Comparison of ENCODE assay signal across 18 mouse cellular contexts in the genomic region with DNA sequence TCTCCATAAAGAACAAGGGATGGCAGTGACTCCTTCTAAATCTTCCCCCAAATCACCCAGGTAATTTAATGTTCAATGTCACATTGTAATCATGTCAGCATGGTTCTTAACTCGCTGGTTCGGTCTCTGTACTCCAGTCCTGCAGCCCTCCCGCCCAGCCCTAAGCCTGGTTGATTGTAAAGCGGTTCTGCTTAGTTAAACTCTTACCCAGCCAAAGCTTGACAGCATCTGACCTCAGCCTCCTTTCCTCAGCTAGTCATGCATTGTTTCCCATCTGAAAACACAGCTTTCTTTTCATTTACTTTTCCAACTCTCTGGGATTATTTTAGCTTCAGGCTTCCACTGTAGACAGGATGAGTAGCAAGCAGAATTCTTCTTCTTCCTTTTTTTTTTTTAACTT.
"Had no signal": no experiment of that assay in that cellular context is flagged by ENCODE, and none has a peak within 500 bp of the region (broad histone marks: within the 10 kb centered on the region; RNA-seq: fewer than 3 reads in every experiment).

No protein-coding gene starts in this region.

- ATAC-seq: midbrain, embryonic 16.5 days had no signal

- H3K27ac ChIP-seq: midbrain, embryonic 10.5 days; midbrain, embryonic 12.5 days; neural tube, embryonic 13.5 days; neural tube, embryonic 15.5 days had no signal

- H3K36me3 ChIP-seq: midbrain, embryonic 10.5 days; midbrain, embryonic 12.5 days; neural tube, embryonic 13.5 days; neural tube, embryonic 15.5 days had no signal

- H3K9me3 ChIP-seq: midbrain, embryonic 10.5 days; midbrain, embryonic 12.5 days; neural tube, embryonic 13.5 days; neural tube, embryonic 15.5 days had no signal

- H3K4me3 ChIP-seq: midbrain, embryonic 10.5 days; midbrain, embryonic 12.5 days; myocyte; neural tube, embryonic 13.5 days; neural tube, embryonic 15.5 days had no signal

- H3K4me2 ChIP-seq: lung, embryonic 14.5 days; midbrain, embryonic 12.5 days; neural tube, embryonic 13.5 days; neural tube, embryonic 15.5 days had no signal

- DNase-seq: lung, embryonic 14.5 days; lung, postnatal 10 days; lung, postnatal 4 days; midbrain, embryonic 14.5 days; retina, postnatal 1 day; right cerebral cortex, adult 18-20 months; right cerebral cortex, postnatal 25 days; right cerebral cortex, postnatal 4 days; spleen, adult 18-20 months; thymus, adult 18-20 months; thymus, postnatal 14 days; thymus, postnatal 36 days had no signal

- H3K27me3 ChIP-seq: midbrain, embryonic 12.5 days; neural tube, embryonic 13.5 days; neural tube, embryonic 15.5 days had no signal

- H3K9ac ChIP-seq: lung, embryonic 14.5 days; midbrain, embryonic 12.5 days; neural tube, embryonic 13.5 days; neural tube, embryonic 15.5 days had no signal

- H3K4me1 ChIP-seq: midbrain, embryonic 10.5 days; midbrain, embryonic 12.5 days; neural tube, embryonic 13.5 days; neural tube, embryonic 15.5 days had no signal
